Mouse (Mus musculus) stomach, postnatal 0 days (tissue): ENCODE data around the gene Gm6657. TPM values are rescaled to one million over a fixed set of nuclear protein-coding genes. Genes with fewer than 3 reads are reported as not detected.

Experiments used
- ATAC-seq: fragments of 200-750 bp; cut with Nextera tagmentation; 2 replicates; pipeline ENCODE4 v1.8.0; 2017; ENCODE audit not compliant: low FRiP score, low TSS enrichment
- DNase-seq: peaks from one replicate; pipeline ENCODE4 v3.0.0-alpha.2; 2016; ENCODE audit warnings: low spot score
- H3K27ac ChIP-seq: fragments of 300-500 bp; sonication (generic); replicated peaks from 2 replicates; pipeline ENCODE4 v1.5.1; 2014; ENCODE audit warnings: mild to moderate bottlenecking, control low read depth
- H3K27me3 ChIP-seq: fragments of 300-500 bp; sonication (generic); 2 replicates; pipeline ENCODE4 v1.6.1; 2014; ENCODE audit warnings: low read length; ENCODE audit not compliant: control insufficient read depth, insufficient read depth
- H3K36me3 ChIP-seq: fragments of 300-500 bp; sonication (generic); 2 replicates; pipeline ENCODE4 v1.6.1; 2014; ENCODE audit warnings: low read length, mixed read lengths; ENCODE audit not compliant: control insufficient read depth, insufficient read depth
- H3K4me1 ChIP-seq: fragments of 300-500 bp; sonication (generic); replicated peaks from 2 replicates; pipeline ENCODE4 v1.6.1; 2014; ENCODE audit warnings: antibody characterized with exemption; ENCODE audit not compliant: control insufficient read depth, insufficient read depth
- H3K4me2 ChIP-seq: fragments of 300-500 bp; sonication (generic); replicated peaks from 2 replicates; pipeline ENCODE4 v1.6.1; 2014; ENCODE audit warnings: low read depth, mild to moderate bottlenecking, control low read depth, moderate library complexity
- H3K4me3 ChIP-seq: fragments of 300-500 bp; sonication (generic); 2 replicates; pipeline ENCODE4 v1.5.1; 2014; ENCODE audit warnings: low read depth, low read length, control low read depth
- H3K9ac ChIP-seq: fragments of 300-500 bp; sonication (generic); 2 replicates; pipeline ENCODE4 v1.6.1; 2014; ENCODE audit warnings: mild to moderate bottlenecking, low read length, control low read depth, mixed read lengths
- H3K9me3 ChIP-seq: fragments of 300-500 bp; sonication (generic); 2 replicates; pipeline ENCODE4 v1.6.1; 2016; ENCODE audit warnings: low read length; ENCODE audit not compliant: control insufficient read depth
- CTCF ChIP-seq: IDR thresholded peaks from 2 replicates; pipeline ENCODE4 v1.5.1; 2016; ENCODE audit warnings: antibody characterized with exemption, low read depth, mild to moderate bottlenecking, moderate library complexity
- EP300 ChIP-seq: optimal IDR thresholded peaks from 2 replicates; pipeline ENCODE3; 2016; ENCODE audit warnings: antibody characterized with exemption
- WGBS: fragments of 180-500 bp; shearing (Covaris S2); extraction: QIAGEN DNeasy Blood & Tissue Kit; methylation state at CpG from one replicate; pipeline ENCODE4 v1.1.7; 2014; 5-methylcytosine and 5-hydroxymethylcytosine counted together
- polyA plus RNA-seq: library from polyadenylated mRNA; unstranded; fragments of >200 nt; fragmentation: Nextera tagmentation; extraction: Ambion mirVana; gene quantifications from 2 replicates; pipeline ENCODE4 v1.2.1, GENCODE M21; 2015

The Gm6657 gene
- polyA plus RNA-seq, 1 experiment from 2014 or later, result not detected

- Histone ChIP-seq H3K9ac (no peak overlapping the region), H3K4me1 (no peaks in the 10 kb centered on the region), H3K4me3 (no peak overlapping the region), H3K9me3 (no peaks in the 10 kb centered on the region), H3K27me3 (no peaks in the 10 kb centered on the region), H3K27ac (no peak overlapping the region), H3K36me3 (no peaks in the 10 kb centered on the region), H3K4me2 (no peak overlapping the region)
- ATAC-seq (no peak), DNase-seq (no peak)
- WGBS, result 49% methylated on average over 4 of the region's 4 CpGs
- TF ChIP-seq CTCF, result no peak
- TF ChIP-seq EP300, result no peak
Measured at GRCm38 (mm10) chr12:78219191-78219825, 25.3 kb downstream of the Gm6657 start.

- Histone ChIP-seq H3K4me2 (peak within 1 kb of the TSS; percentile 84), H3K9me3 (no peaks in the 10 kb centered on the region), H3K4me3 (peak within 1 kb of the TSS; percentile 98), H3K9ac (peak within 1 kb of the TSS; percentile 87), H3K36me3 (no peaks in the 10 kb centered on the region), H3K4me1 (no peaks in the 10 kb centered on the region), H3K27me3 (no peaks in the 10 kb centered on the region), H3K27ac (peak within 1 kb of the TSS; percentile 98)
- ATAC-seq, result peak; percentile 99
- under 1% methylated on average over 53 of the region's 70 CpGs for WGBS
- TF ChIP-seq CTCF (no peak; the same call in 1 of the 2 replicates), EP300 (no peak)
- peak; percentile 94 for DNase-seq
Measured at GRCm38 (mm10) chr12:78225707-78226518, 31.9 kb downstream of the Gm6657 start, which contains the start of gene Gphn. TSS of gene Gphn (plus strand) at chr12:78226379.

- ATAC-seq (peak; percentile 90), DNase-seq (peak; percentile 91)
- Histone ChIP-seq H3K4me3 (peak overlapping the region; percentile 98), H3K9ac (peak overlapping the region; percentile 87), H3K27ac (peak overlapping the region; percentile 98), H3K4me2 (peak overlapping the region; percentile 84), H3K9me3 (no peaks in the 10 kb centered on the region), H3K27me3 (no peaks in the 10 kb centered on the region), H3K4me1 (no peaks in the 10 kb centered on the region), H3K36me3 (no peaks in the 10 kb centered on the region)
- TF ChIP-seq EP300, result no peak
- no peak for TF ChIP-seq CTCF
- 0% methylated on average over 42 of the region's 48 CpGs for WGBS
Measured at GRCm38 (mm10) chr12:78226519-78226875, 32.5 kb downstream of the Gm6657 start.

- WGBS, result under 1% methylated on average over 51 of the region's 57 CpGs
- TF ChIP-seq CTCF, result no peak
- TF ChIP-seq EP300, result no peak
- no peaks in the 10 kb centered on the region for H3K27me3 ChIP-seq
- H3K36me3 ChIP-seq, result no peaks in the 10 kb centered on the region
- H3K27ac ChIP-seq, result peak overlapping the region; percentile 98
- H3K4me3 ChIP-seq, result peak overlapping the region; percentile 98
- peak overlapping the region; percentile 84 for H3K4me2 ChIP-seq
- DNase-seq (peak; percentile 71), ATAC-seq (no peak)
- H3K9ac ChIP-seq, result peak overlapping the region; percentile 87
- H3K9me3 ChIP-seq, result no peaks in the 10 kb centered on the region
- no peaks in the 10 kb centered on the region for H3K4me1 ChIP-seq
Measured at GRCm38 (mm10) chr12:78227021-78227932, 33.2 kb downstream of the Gm6657 start.

GRCm38 (mm10) chr12:78228139-78228538, 34.1 kb downstream of the Gm6657 start:
- Histone ChIP-seq H3K27ac (no peak overlapping the region), H3K4me1 (no peaks in the 10 kb centered on the region), H3K9ac (no peak overlapping the region), H3K36me3 (no peaks in the 10 kb centered on the region), H3K4me3 (peak overlapping the region; percentile 98; the same call in 1 of the 2 replicates), H3K27me3 (no peaks in the 10 kb centered on the region), H3K9me3 (no peaks in the 10 kb centered on the region), H3K4me2 (peak overlapping the region; percentile 84)
- WGBS, result 56% methylated on average over 4 of the region's 4 CpGs
- no peak for DNase-seq
- no peak for ATAC-seq
- TF ChIP-seq EP300 (no peak), CTCF (no peak)
